Mouse (Mus musculus): ENCODE data around the gene H2-Ab1. TPM values are rescaled to one million over a fixed set of nuclear protein-coding genes. Genes with fewer than 3 reads are reported as not detected.

Gene H2-Ab1
- polyA plus RNA-seq (2012; rRNA removed), result 2.3 and 2.9 TPM in 2 replicates

DNA sequence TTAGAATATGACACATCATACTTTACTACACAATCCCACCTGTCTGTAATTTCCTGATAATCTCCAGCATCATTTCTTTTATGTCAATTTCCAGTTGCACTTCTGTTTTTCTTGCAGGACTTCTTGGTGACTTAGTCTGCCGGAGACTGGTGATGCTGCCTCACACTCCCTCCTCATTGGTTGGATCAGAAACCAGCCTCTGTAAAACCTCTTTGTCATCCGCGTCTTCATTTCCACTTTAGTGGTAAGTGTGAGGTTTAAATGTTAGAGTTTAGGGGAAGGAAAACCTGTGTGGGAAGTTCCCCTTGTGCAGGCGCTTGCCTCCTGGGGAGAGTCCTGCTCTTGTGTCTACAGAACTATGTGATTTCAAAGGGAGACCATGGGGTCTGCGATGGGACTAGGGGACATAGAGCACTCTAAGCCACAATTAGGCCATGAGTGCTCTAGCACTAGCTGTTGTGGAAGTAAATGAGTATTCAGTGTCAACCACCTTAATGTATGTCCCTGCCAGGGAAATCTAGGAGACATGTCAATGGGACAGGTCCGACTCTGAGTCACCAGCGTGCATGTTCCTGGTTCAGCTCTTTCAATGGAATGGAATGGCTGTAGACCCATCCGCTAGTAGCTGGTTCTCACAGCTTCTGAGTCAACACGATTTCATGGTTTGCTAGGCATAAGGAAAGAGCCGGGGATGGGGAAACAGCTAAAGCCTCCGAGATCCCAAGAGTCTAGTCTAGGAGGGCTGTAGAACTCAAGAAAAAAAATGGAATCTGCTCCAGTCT, at the start of gene H2-Ab1:
Gene H2-Ab1, plus strand, starts transcription at position 96 of the 782 bp plus-strand sequence.

DNA sequence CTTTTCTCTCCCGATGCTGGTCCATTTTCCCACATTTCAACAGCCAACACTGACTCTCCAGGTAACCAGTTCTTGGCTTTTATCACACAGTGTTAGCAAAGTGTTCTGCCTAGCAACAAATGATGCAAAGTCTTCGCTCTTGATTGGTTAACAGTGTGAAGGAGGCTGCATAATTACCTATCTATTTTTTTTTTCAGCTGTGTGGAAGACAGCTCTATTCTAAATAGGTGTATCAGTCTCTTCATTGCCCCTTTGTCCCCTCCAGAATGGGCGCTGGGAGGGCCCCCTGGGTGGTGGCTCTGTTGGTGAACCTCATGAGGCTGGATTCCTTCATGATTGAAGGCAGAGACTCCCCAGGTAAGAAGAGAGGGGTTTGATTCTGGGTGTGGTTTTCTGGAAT, 18.8 kb upstream of the H2-Ab1 start, which contains the start of gene H2-Ob:
Gene H2-Ob, plus strand, starts transcription at position 198 of the 400 bp plus-strand sequence.

DNA sequence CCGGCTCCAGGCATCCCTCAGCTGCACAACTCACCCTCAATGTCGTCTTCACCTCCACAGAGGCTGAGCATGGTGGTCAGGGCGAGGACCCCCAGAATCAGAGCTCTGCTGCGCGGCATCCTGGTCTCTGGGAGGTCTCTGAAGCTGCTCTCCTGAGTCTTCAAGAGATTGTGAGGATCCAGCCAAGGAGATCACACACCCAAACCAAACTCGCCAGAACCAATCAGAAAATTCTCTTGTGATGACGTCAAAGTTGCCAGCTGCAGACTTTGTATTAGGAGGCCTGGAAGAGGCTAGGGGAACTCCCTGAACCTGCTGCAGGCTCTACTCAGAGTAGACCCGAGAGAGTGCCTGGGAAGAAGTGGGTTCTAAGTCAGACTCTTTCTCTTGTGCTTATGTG, 30.2 kb downstream of the H2-Ab1 start, which contains the start of gene H2-Aa:
Gene H2-Aa, minus strand, starts transcription at position 176 of the 400 bp plus-strand sequence.

DNA sequence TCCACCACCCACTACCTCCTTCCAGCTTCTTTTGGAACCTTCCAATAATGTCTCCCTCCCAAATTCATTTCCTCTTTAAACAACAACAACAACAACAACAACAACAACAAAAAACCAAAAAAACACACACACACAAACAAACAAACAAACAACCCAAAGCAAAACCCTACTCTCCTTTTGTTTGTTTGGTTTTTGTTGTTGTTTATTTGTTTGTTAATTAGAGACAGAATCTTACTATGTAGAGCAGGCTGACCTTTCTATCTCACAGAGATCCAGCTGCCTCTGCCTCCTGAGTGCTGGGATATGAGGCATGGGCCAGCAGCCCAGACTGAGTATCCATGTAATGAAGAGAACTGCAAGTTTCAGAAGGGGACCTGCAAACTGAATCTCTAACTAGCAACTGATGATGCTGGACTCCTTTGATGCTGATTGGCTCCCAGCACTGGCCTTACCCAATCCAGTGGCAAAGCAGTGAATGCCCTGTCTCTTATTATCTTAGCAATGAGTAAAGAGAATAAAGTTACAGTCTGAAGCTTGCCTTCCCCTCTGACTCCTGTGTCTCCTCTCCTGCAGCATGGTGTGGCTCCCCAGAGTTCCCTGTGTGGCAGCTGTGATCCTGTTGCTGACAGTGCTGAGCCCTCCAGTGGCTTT, 48.0 kb downstream of the H2-Ab1 start, which contains the start of gene H2-Eb1:
Gene H2-Eb1, plus strand, starts transcription at position 488 of the 651 bp plus-strand sequence.

Other genes starting within 250 kb of the H2-Ab1 start
- 55.3 and 116 TPM in 2 replicates for gene Ring1, start 233.0 kb upstream of the H2-Ab1 start, polyA plus RNA-seq (2012; rRNA removed)
- 96.6 and 160 TPM in 2 replicates for gene H2-Ke6, start 229.6 kb upstream of the H2-Ab1 start, polyA plus RNA-seq (2012; rRNA removed)
- gene Slc39a7, start 226.0 kb upstream of the H2-Ab1 start, polyA plus RNA-seq (2012; rRNA removed), result 118 and 126 TPM in 2 replicates
- gene Rxrb, start 225.9 kb upstream of the H2-Ab1 start, polyA plus RNA-seq (2012; rRNA removed), result 70.8 and 149 TPM in 2 replicates
- 7.9 and 11.4 TPM in 2 replicates for gene Col11a2, start 218.3 kb upstream of the H2-Ab1 start, polyA plus RNA-seq (2012; rRNA removed)
- 0.30 and 0.45 TPM in 2 replicates for gene H2-Oa, start 165.3 kb upstream of the H2-Ab1 start, polyA plus RNA-seq (2012; rRNA removed)
- 5.2 and 6.9 TPM in 2 replicates for gene H2-DMa, start 138.1 kb upstream of the H2-Ab1 start, polyA plus RNA-seq (2012; rRNA removed)
- 188 and 203 TPM in 2 replicates for gene Brd2, start 135.1 kb upstream of the H2-Ab1 start, polyA plus RNA-seq (2012; rRNA removed)
- 0.04 and 0.15 TPM in 2 replicates for gene H2-DMb2, start 114.4 kb upstream of the H2-Ab1 start, polyA plus RNA-seq (2012; rRNA removed)
- 0.34 and 0.46 TPM in 2 replicates for gene H2-DMb1, start 104.6 kb upstream of the H2-Ab1 start, polyA plus RNA-seq (2012; rRNA removed)
- 0.89 and 1.6 TPM in 2 replicates for gene Tap1, start 70.1 kb upstream of the H2-Ab1 start, polyA plus RNA-seq (2012; rRNA removed)
- 0.78 and 0.89 TPM in 2 replicates for gene Psmb9, start 69.9 kb upstream of the H2-Ab1 start, polyA plus RNA-seq (2012; rRNA removed)
- 2.1 and 2.8 TPM in 2 replicates for gene Psmb8, start 60.0 kb upstream of the H2-Ab1 start, polyA plus RNA-seq (2012; rRNA removed)
- 0.62 and 1.1 TPM in 2 replicates for gene Tap2, start 54.2 kb upstream of the H2-Ab1 start, polyA plus RNA-seq (2012; rRNA removed)
- not detected in 2 replicates for gene H2-Ob, start 18.8 kb upstream of the H2-Ab1 start, polyA plus RNA-seq (2012; rRNA removed)
- gene H2-Aa, start 30.1 kb downstream of the H2-Ab1 start, polyA plus RNA-seq (2012; rRNA removed), result 0.07 and 0.08 TPM in 2 replicates
- 0.67 and 0.79 TPM in 2 replicates for gene H2-Eb1, start 48.2 kb downstream of the H2-Ab1 start, polyA plus RNA-seq (2012; rRNA removed)
- 0.01 and 0.02 TPM in 2 replicates for gene H2-Eb2, start 68.0 kb downstream of the H2-Ab1 start, polyA plus RNA-seq (2012; rRNA removed)
- gene Btnl2, start 97.1 kb downstream of the H2-Ab1 start, polyA plus RNA-seq (2012; rRNA removed), result 0.05 and 0.06 TPM in 2 replicates
- gene Btnl1, start 119.4 kb downstream of the H2-Ab1 start, polyA plus RNA-seq (2012; rRNA removed), result not detected in 2 replicates
- gene BC051142, start 141.1 kb downstream of the H2-Ab1 start, polyA plus RNA-seq (2012; rRNA removed), result 4.8 and 7.0 TPM in 2 replicates
- not detected in 2 replicates for gene Btnl4, start 219.6 kb downstream of the H2-Ab1 start, polyA plus RNA-seq (2012; rRNA removed)

Measured in central nervous system, embryonic 11.5 days (tissue).